Mouse (Mus musculus) CD4-positive, CD25-positive, alpha-beta regulatory T cell, adult 4 months (primary cell): ENCODE data around the gene Cldn10. TPM values are rescaled to one million over a fixed set of nuclear protein-coding genes. Genes with fewer than 3 reads are reported as not detected.
"Not testable (repeated sequence)": the region's sequence is repeated elsewhere in the genome, so short reads cannot be mapped to it uniquely, and the experiment has no call there.

ENCODE experiments used
- ATAC-seq: one replicate; pipeline ENCODE4 v1.8.0; 2017
- polyA plus RNA-seq, 2 experiments: library from polyadenylated mRNA; unstranded; fragments of 100-300 nt; shearing (Covaris generic); gene quantifications; one replicate each; pipeline ENCODE4 v1.2.1; 2017

Gene Cldn10
- polyA plus RNA-seq, 2 experiments from 2014 or later = 2.6 to 2.7 TPM

GRCm38 (mm10) chr14:118783326-118783935, 4.3 kb upstream of the Cldn10 start:
- no peak for ATAC-seq

DNA sequence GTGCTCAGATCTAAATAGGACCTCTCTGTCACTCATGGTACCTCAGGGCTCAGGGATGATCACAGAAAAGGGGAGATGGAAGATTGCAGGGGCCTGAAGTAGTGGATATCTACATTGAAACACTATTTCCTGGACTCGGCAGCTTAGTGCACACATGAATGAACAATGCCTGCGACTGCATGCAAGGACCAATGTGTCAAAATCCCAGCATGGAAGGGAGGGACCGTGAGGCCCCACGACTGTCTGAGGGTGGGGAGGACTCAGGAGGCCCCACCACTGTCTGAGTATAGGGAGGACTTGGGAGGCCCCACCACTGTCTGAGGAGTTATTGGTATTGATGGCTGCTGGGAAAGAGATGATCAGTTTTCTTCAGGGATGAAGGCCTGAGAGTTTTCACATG, 2.5 kb downstream of the Cldn10 start:
- no peak for ATAC-seq

DNA sequence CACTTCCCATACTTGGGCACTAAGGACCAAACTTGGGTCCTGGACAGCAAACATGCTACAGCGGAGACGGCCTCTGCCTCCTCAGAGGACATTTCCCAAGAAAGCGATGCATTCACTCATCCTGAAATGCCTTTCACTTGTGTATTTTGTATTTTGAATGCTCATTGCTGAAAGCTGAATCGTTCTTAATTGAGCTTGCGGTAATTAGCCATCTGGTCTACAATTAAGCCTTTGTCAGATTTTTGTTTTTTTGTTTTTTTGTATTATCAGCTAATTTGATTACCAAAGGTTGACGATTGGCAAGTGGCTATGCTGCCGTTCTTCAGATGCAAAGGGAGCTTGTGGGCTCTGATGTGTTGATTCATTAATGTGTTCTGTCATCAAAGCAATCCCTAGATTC, 5.2 kb downstream of the Cldn10 start:
- ATAC-seq = no peak

DNA sequence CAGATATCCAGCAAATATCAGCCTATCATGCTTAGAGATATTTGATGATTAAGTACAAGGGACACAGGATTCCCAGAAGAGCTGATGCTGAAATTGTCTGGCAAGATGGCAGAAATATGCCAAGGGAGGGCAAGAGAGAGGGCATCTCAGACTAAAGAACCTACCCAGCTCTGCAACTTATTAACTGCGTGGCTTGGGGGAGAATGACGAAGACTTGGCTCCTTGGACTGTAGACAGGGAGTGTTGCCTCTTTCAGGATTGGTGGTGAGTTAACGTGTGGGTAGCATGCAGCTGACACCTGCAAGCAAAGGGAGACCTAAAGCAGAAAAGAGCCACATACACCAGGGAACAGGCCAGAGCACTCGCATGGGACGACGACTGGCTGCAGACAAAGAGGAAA, 5.7 kb downstream of the Cldn10 start:
- ATAC-seq = no peak

GRCm38 (mm10) chr14:118794196-118794595, 6.5 kb downstream of the Cldn10 start:
- ATAC-seq = no peak

DNA sequence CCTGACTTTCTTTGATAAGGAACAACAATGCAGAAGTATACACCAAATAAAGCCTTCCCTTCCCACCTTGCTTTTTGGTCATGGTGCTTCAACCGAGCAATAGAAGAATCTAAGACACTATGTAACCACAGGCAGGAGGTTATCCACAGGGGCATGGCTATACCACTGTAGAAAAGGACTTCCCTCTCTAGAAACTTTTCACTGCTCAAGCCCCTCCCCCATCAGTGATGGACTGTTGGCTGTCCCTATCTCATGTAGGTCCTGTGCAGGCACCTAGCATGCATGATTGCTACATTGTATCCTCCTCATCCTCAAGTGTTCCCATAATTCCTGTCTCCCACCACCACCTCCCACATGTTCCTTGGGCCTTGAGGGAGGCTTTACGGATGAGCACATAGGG, 7.2 kb downstream of the Cldn10 start:
- ATAC-seq = no peak

GRCm38 (mm10) chr14:118795915-118796693, 8.4 kb downstream of the Cldn10 start:
- peak; percentile 43 for ATAC-seq

GRCm38 (mm10) chr14:118796694-118797058, 9.0 kb downstream of the Cldn10 start:
- ATAC-seq = no peak

GRCm38 (mm10) chr14:118797270-118797669, 9.6 kb downstream of the Cldn10 start:
- ATAC-seq = no peak

DNA sequence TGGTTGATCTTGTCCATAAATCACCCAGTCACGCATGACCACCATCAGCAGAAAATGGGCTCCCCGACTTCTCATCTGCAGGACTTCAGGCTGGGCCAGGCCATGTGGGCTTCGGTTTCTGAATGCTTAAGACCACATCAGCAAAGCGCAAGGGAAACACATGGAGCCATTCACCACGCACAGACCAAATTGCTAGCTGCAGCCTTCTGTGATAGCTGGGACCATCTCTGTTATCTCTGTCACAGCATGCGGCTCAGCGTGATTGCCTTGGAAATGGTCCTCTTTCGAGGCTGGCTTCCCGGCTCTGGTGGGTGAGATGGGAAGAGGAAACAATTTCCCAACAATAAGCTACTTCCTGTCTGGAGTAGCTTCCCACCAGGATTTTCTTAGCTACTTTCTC, 12.2 kb downstream of the Cldn10 start:
- no peak for ATAC-seq

GRCm38 (mm10) chr14:118803936-118804335, 16.2 kb downstream of the Cldn10 start:
- no peak for ATAC-seq

GRCm38 (mm10) chr14:118804351-118804750, 16.6 kb downstream of the Cldn10 start:
- no peak for ATAC-seq

- ATAC-seq = no peak
These were observed 19.9 kb downstream of the Cldn10 start for GRCm38 (mm10) chr14:118807653-118808052.

DNA sequence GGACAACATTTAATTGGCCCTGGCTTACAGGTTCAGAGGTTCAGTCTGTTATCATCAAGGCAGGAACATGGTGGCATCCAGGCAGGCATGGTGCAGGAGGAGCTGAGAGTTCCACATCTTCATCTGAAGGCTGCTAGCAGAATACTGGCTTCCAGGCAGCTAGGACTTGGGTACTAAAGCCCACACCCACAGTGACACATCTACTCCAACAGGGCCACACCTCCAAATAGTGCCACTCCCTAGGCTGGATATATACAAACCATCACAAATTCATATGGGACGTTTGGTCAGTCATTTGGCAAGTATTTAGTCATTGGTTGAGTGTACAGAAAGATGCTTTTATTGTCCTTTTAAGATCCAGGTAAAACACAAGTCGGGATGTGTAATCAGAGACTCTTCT, 20.5 kb downstream of the Cldn10 start:
- ATAC-seq = not testable (repeated sequence)

DNA sequence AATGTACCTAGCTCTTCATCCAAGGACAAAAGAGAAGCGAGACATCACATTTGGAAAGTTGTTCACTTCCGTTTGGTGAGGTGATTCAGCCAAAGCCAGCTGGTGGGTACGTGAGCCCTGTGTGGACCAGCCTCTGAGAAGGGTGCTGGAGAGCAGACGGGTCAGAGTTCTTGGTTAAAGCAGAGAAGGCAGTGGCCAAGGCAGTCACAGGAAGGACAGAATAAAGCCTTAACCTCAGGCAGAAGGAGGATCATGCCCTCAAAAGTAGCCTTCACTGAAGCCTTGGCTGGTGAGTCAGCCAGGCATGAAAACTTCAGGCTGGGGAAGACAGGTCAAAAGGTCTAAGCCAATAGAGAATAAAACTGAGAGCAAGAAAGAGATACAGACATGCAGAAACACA, 22.0 kb downstream of the Cldn10 start:
- ATAC-seq = no peak

DNA sequence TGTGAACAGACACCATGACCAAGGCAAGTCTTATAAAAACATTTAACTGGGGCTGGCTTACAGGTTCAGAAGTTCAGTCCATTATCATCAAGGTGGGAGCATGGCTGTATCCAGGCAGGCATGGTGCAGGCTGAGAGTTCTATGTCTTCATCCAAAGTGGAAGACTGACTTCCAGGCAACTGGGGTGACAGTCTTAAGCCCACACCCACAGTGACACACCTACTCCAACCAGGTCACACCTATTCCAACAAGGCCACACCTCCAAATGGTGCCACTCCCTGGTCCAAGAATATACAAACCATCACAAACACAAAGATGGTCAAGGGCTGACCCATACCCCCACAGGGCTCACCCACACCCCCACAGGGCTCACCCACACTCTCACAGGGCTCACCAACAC, 23.5 kb downstream of the Cldn10 start:
- not testable (repeated sequence) for ATAC-seq

GRCm38 (mm10) chr14:118813111-118813510, 25.4 kb downstream of the Cldn10 start:
- no peak for ATAC-seq

DNA sequence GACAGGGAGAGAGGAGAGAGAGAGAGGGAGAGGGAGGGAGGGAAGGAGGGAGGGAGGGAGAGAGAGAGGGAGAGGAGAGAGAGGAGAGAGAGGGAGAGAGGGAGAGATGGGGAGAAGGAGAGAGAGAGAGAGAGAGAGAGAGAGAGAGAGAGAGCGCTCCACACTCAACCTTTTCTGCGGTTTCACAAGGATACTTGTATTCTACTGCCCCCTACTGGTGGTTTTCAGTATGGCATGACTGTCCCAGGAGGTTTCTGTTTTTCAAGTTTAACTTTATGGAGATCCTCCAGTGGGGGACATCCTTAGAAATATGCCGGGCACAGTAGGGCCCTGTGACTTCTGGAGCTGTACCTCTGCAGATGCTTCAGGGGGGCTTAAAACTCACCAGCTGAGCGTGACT, 28.8 kb downstream of the Cldn10 start:
- ATAC-seq = peak; percentile 51

DNA sequence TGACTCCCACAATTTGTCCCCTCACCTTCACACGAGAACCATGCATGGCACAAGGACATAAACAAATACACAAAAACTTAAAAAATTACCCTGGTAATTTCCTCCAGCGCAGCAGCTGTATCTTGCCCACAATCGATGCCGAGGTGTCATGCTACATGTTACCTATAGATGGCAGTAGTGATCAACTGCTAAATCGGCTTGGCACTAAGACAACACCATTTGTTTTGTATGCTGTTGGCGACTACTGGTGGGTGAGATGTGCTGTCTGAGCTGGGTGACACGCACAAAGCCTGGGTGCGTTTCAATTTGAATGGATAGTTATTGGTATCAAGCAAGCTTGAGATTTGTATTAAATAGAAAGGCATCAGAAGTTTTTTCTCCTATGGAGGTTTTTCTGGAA, 32.4 kb downstream of the Cldn10 start:
- ATAC-seq = peak; percentile 76

- ATAC-seq = no peak
These were observed 35.1 kb downstream of the Cldn10 start for GRCm38 (mm10) chr14:118822816-118823215.

DNA sequence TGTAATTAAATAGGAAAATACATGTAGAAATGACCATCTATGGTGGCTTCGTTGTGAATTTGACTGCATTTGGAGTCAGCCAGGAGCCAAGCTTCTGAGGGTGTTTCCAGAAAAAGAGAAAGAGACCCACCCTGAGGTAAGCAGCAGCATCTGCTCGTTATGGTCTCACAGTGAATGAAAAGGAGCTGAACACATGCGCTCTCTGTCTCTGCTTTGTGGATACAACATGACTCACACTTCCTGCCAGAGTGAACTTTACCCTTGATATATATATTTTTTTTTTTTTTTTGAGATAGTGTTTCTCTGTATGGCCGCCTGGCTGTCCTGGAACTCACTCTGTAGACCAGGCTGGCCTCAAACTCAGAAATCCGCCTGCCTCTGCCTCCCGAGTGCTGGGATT, 35.6 kb downstream of the Cldn10 start:
- ATAC-seq = peak; percentile 81

DNA sequence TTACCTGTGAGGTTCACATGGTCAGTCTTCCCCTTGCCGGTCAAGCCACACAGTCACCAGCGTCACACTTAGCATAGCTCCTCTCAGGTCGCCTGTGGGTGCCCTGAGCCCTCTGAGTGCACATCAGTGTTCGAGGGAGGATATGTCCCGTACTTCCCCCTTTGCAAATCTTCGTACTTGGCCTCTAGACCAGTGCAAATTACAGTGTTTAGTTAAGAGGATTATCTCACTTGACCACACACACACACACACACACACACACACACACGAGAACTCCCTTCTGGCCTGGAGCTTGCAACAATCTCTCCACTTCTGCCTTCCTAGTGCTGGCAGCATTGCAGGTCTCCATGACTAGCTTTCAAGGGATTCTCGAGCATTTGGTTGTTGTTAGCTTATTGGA, 38.6 kb downstream of the Cldn10 start:
- no peak for ATAC-seq

- ATAC-seq = no peak
These were observed 39.7 kb downstream of the Cldn10 start for GRCm38 (mm10) chr14:118827283-118827904.
